Comparison of ENCODE assay signal across 15 mouse cellular contexts in genomic region chr2:35889776-35890175, GRCm38 (mm10).
"Had no signal": no experiment of that assay in that cellular context is flagged by ENCODE, and none has a peak within 500 bp of the region (broad histone marks: within the 10 kb centered on the region; RNA-seq: fewer than 3 reads in every experiment).

No protein-coding gene starts in this region.

- H3K36me3 ChIP-seq: liver, embryonic 15.5 days; lung, embryonic 15.5 days; neural tube, embryonic 12.5 days; stomach, embryonic 15.5 days had no signal

- H3K27me3 ChIP-seq: liver, embryonic 15.5 days; lung, embryonic 15.5 days; megakaryocyte, embryonic 14.5 days; neural tube, embryonic 12.5 days; stomach, embryonic 15.5 days had no signal

- H3K4me3 ChIP-seq: liver, embryonic 15.5 days; lung, embryonic 15.5 days; megakaryocyte, embryonic 14.5 days; neural tube, embryonic 12.5 days; stomach, embryonic 15.5 days had no signal

- DNase-seq: liver, postnatal 0 days; lung, adult 2 months; lung, postnatal 14 days; lung, postnatal 36 days; midbrain, embryonic 14.5 days; retina, postnatal 1 day; right cerebral cortex, postnatal 14 days; thymus, adult 2 months; thymus, postnatal 25 days; thymus, postnatal 4 days had no signal
